Mouse (Mus musculus) thymus, postnatal 0 days (tissue): ENCODE data around the gene Trabd. TPM values are rescaled to one million over a fixed set of nuclear protein-coding genes. Genes with fewer than 3 reads are reported as not detected.

Source experiments
- DNase-seq: peaks from one replicate; pipeline ENCODE4 v3.0.0-alpha.2; 2015; ENCODE audit warnings: low spot score
- polyA plus RNA-seq: library from polyadenylated mRNA; unstranded; fragments of >200 nt; fragmentation: Nextera tagmentation; extraction: Ambion mirVana; gene quantifications from 2 replicates; pipeline ENCODE4 v1.2.1, GENCODE M21; 2015

Gene Trabd
- polyA plus RNA-seq = 40.1 and 42.2 TPM in 2 replicates

DNA sequence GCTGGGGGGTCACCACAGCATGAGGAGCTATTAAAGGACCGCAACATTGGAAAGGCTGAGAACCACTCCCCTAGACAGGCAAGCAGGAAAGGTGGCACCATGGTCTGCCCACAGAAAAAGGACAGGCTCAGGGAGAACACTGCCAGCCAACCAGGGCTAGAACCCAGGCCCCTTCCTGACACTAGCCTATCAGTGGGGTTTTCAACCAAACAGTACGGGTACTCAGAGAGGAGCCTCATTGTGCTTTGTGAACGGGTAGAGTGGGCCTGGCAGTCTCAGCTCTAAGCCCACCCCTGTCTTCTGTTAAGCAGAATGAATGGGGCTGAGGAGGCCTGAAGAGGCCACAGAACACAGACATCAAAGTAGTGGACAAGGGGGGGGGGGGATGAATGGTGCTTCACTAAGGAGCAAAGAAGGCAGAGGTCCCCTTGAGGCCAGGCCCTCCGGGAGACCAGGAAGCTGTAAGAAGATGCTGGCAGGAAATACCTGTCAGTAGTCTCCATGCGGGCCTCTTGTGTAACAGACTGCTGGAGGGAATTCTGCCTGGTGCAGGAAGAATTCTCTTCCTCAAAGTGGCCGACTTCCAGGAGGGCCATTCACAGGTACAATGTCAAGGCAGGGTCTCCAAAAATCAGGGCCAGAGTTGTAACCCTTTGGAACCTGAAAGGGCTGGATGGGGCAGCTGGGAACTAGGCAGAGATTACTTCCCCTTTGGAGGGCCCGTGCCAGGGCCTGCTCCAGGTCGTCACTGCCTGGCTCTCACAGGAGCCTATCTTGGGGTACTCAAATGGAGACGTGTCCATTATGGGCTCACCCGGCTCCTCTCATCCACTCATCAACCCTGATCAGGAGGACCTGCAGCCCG is at the start of gene Trabd:
Gene Trabd (plus strand): TSS at position 512 of the 865 bp plus-strand sequence.
- peak; percentile 17 for DNase-seq

DNA sequence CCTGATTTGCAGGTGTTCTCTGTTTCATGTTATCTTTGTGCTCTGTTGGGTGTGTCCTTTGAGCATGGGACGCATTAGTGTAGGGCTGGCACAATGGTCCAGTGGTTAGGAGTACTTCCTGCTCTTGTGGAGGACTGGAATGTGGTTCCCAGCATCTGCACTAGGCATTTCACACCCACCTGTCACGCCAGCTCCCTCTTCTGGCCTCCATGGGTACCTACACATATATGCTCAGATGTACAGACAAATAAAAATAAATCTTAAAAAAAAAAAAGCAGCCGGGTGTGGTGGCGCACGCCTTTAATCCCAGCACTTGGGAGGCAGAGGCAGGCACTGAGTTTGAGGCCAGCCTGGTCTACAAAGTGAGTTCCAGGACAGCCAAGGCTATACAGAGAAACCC is 30.5 kb upstream of the Trabd start:
- no peak for DNase-seq

DNA sequence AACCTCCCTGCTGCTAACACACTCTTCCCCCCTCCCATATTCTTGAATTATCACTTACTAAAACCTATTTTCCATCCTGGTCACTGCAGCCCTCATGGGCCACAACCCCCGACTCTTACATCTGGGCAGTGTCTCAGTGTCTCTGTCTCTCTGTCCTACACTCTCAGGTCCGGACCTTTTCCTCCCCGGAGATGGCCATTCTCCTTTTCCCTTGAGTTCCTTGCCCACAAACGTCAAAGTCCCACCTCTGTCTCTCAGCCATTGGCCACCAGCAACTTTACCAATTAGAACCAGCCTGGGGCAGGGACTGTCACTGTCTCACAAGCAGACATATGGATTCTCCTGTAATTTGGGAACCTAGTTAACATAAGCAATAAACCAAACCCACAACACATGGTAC is 28.6 kb upstream of the Trabd start:
- DNase-seq = no peak

DNA sequence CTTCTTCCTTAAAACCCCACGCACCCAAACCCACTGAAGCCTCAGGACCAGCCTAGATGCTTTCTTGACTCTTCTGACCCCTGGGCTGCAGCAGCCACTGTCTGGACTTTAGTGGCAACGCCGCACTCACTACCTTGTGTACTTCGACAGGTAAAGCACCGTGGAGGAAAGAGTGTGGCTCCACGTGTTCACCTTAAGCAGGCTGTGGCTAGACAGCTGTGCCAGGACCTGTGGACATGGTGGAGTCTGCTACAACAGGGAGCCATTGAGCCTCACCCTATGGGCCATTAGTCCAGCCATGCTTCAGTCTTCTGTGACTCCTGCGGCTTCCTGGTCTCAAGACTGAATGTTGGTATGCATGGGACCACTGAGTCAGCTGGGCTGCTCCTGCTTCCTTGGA is 20.3 kb upstream of the Trabd start:
- DNase-seq = no peak

DNA sequence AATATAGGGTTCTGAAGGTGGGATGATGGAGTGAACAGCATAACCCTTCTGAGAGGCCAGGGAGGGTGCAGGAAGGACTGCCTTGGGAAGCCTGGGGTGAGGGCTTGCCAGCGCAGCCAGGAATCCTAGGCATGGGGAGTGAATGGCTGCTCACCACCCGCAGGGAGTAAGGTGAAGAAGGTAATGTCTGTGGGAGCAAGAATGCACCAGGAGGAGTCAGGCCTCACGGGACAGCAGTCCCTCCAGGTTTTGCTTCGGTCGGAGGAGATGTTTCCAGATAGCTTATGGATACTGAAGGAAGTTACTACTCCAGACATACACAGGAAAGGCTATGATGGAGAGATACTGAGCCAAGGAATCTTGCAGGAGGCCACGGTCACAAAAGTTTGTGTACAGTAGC is 16.2 kb upstream of the Trabd start:
- no peak for DNase-seq

DNA sequence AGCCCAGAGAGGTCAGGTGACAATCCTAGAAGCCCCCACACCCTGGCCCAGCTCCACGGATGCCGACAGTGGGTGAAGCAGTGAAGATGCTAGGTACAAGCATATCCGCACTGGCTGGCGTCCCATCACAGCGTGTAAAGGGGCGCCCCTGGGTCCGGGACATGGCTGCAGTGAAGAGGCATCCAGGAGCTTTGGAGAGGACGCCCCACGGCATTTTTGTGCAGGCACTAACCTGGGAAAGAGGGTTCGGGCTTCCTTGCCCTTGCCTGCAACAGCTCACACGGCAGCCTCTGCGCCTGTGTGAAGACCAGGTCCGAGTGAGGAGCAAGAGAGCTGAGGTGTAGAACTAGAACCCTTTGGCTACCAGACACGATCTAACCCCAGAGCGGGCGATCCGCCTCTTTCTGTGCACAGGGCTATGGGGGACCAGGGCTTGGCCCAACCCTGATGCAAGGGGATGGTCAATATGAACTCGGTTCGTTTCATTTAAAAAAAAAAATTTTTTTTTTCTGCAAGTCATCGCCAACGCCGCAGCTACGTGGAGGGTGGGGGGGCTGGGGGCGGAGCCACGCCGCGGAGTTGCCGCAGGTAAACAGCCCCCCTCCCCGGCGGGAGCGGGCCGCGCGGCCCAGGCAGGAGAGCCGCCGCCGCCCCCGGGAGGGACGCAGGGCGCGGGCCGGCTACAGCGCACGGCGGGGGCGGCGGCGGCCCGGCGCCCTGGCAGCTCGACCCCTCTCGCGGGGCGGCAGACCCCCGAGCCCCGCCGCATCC is 15.6 kb upstream of the Trabd start, which contains the start of gene Panx2:
Gene Panx2 (plus strand): TSS at position 574 of the 771 bp plus-strand sequence.
- no peak for DNase-seq

DNA sequence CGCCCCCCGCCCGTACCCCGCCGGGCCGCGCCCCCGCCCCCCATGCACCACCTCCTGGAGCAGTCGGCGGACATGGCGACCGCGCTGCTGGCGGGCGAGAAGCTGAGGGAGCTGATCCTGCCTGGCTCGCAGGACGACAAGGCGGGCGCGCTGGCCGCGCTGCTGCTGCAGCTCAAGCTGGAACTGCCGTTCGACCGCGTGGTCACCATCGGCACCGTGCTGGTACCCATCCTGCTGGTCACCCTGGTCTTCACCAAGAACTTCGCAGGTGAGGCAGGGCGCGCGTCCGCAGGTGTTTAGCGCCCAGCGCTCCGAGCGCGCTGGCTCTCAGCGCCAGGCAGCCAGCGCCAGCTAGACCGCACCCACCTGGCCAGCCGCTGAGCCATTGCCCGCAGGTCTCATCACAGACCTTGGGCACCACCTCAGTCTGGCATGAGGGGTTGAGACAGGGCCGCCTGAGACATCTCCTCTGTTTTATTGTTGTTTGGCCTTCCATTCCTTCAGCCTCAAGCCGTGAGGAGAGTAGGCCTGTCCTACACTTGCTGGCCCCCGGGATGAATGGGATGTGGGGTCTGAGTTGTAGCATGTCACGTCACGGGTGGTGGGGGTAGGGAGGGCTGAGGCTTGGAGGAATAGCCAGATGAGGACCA is 14.8 kb upstream of the Trabd start:
- DNase-seq = no peak

DNA sequence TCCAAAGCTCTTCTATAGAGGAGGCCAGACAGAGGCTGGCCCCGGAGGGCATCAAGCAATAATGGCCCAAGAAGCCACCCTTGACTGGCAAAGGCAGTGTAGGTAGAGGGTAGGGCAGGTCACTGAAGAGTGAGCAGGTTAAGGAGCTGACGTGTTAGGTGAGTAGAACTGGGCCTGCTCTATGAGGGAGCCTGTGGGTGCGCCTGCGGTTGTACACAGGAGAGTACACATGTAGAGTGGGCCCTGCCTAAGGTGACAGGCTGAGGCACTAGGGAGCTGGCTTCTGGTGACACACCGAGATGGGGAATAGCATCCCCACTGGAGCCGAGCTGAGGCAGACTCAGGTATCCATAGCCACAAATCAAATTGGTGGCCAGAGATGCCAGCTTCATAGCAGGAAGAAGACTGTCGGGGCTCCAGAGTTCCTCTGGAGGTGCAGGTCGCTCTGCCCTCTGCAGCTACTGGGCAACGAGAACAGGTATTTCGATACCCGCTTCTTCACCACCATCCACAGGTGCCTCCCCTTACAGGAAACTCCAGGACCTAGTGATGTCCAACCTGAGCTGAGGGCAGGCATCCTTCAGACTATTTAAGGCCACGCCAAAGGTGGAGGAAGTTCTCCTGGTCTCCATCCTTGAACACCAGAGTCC is 14.0 kb upstream of the Trabd start:
- DNase-seq = no peak

DNA sequence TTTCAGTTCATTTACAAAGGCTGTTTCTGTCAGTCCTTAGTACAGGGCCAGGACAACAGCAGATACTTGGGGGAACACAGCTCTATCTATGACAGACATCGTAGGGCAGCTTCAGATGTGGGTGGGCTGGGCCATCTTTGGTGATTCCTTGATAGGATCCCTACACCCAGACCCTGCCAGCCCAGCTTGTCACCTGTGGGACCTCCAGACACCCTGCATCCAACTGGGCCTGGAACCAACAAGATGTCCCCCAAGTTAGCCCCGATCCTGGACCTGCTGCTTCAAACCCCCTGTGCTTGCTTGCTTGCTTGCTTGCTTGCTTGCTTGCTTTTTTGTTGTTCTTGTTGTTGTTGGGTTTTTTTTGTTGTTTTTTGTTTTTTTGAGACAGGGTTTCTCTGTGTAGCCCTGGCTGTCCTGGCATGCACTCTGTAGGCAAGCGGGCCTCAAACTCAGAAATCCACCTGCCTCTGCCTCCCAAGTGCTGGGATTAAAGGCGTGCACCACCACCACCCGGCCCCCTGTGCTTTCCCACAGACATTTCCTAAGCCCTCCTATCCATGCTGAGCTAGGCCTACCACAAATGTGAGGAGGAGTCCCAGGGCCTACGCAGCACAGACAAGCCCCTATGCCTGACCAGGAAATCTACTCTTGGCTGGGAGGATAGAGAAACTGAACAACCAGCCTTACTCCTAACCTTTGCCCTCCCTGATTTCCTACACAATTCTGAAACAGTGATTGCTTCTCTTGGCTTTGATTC is 13.0 kb upstream of the Trabd start:
- no peak for DNase-seq

DNA sequence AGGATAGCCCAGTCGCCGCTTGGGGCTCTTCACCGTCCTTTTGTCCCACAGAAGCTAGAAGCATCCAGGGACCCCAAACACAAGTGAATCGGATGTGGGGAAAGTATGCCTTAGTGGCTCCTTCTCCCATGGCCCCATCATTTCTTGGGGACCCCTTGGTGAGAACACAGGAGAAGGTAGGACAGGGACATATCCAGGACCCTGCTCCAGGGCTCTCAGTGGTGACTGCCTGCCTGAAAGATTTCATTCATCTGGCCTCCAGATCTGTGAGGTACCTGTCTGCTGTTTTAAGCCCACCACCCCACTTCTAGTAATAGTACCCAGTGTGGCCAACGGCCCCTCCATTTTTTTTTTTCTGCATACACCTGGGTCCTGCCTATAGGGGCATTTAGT is 12.4 kb upstream of the Trabd start:
- no peak for DNase-seq

DNA sequence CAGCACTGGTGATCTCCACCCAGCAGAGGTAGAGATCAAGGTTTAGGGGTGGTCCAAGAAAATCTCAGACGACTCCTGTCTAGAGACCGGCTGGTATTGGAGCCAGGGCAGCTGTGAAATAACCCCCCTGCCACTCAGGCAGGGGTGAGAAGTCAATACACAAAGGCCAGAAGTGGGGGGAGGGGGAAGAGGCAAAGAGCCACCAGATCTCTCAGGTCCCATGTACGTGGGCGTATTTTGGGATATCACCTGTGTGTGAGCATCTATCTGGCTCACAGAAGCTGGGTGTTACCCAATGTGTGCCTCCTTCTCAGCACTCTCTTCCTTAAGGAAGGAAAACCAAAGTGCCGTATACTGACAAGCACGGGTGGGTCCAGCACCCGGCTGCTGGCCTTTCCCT is 11.9 kb upstream of the Trabd start:
- DNase-seq = no peak

DNA sequence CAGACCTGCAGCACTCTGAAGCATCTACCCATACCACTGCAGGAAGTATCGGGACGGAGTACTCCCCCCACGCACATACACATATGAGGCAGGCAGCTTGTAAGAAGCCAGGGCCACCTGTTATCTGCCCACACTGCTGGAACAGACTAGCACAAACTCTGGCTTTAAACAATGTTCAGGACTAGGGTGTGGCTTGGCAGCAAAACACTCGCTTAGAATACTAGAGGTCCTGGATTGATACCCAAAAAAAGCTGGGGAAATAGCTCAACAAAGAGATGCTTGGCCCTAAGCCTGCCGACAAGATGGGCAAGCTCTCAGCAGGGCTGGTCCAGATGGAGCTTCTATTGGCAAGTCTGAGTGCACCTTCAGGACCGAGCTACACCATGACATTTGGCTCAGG is 11.4 kb upstream of the Trabd start:
- DNase-seq = no peak

DNA sequence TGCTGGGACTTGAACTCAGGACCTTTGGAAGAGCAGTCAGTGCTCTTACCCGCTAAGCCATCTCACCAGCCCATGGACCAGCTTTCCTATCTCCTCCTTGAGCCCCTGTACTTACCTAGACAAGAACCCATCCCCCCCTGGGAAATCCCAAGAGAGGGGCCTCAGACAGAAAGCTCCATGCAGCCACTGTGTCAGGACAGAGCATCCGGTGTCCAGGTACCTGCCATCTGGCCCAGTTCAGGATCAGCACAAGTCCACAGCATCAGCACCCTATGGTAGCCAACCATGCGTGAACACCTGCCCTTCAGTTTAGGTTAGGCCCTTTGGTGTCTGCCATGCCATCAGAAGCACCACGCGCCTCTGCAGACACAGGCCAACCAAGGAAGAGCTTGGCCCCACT is 10.0 kb upstream of the Trabd start:
- DNase-seq = no peak

DNA sequence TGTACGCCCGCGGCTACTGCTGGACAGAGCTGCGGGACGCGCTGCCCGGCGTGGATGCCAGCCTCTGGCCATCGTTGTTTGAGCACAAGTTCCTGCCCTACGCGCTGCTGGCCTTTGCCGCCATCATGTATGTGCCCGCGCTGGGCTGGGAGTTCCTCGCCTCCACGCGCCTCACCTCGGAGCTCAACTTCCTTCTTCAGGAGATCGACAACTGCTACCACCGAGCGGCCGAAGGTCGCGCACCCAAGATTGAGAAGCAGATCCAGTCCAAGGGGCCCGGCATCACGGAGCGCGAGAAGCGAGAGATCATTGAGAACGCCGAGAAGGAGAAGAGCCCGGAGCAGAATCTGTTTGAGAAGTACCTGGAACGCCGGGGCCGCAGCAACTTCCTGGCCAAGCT is 7.3 kb upstream of the Trabd start:
- DNase-seq = no peak

DNA sequence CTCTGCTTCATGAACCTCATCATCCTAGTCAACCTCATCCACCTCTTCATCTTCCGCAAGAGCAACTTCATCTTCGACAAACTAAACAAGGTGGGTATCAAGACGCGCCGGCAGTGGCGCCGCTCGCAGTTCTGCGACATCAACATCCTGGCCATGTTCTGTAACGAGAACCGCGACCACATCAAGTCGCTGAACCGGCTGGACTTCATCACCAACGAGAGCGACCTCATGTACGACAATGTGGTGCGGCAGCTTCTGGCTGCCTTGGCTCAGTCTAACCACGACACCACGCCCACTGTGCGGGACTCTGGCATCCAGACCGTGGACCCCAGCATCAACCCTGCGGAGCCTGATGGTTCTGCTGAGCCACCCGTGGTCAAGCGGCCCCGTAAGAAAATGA is 6.7 kb upstream of the Trabd start:
- DNase-seq = no peak

DNA sequence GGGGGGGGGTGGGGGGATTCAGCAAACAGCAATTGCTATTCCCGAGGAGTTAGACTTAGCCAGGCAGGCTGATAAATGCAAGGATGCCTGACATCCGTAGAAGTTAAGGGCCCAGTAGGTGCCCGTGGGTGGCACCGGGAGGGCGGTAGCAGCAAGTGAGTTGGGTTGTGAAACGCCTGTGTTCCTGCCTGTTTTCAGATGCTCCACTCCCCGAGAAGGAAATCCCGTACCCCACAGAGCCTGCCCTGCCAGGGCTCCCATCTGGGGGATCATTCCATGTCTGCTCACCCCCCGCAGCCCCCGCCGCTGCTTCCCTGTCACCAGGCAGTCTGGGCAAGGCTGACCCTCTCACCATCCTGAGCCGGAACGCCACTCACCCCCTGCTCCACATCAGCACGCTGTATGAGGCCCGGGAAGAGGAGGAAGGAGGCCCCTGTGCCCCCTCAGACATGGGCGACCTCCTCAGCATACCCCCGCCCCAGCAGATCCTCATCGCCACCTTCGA is 5.5 kb upstream of the Trabd start:
- DNase-seq = no peak

DNA sequence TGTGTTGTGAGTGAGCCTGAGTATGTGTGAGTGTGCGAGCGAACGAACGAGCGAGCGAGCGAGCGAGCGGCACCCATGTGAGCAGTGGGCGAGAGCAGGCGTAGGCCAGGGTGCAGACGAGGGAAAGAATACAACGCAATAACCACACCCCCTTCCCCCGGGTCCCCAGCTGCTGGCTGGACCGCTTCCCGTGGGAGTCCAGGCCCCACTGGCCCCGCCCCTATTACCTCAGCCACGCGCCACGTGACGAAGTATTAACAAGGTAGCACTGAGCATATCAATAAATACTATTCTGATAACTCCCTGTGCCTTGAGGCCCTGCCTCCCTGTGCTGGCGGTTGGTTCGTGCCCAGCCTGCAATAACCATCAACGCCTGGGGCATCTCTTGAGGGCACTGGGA is 4.3 kb upstream of the Trabd start:
- no peak for DNase-seq

DNA sequence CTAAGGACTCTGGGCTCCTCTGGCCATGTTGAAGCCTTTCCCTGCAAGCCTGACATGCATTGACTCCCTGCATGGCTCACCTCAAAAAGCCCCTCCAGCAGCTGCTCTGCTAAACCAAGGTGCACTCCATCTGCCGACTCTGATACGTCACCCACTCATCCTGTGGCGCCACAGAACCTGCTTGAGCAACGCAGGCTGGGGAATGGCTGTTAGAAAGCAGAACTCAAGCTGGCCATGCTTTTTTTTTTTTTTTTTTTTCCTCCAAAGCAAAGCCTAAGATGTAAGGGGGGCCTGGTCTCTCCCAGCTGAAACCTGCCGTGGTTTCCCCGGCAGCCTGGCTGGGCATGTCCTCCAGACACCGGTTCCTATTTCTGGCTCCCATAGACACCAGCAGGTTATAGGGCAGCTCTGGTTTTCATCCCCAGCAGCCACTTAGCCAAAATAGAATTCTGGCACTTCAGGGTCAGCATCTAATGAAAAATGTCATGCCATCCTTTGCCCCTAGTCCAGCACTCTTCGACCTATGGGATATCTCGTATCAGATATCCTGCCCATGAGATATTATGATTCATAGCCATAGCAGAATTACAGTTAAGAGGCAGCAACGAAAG is 826 bp upstream of the Trabd start:
- DNase-seq = no peak

DNA sequence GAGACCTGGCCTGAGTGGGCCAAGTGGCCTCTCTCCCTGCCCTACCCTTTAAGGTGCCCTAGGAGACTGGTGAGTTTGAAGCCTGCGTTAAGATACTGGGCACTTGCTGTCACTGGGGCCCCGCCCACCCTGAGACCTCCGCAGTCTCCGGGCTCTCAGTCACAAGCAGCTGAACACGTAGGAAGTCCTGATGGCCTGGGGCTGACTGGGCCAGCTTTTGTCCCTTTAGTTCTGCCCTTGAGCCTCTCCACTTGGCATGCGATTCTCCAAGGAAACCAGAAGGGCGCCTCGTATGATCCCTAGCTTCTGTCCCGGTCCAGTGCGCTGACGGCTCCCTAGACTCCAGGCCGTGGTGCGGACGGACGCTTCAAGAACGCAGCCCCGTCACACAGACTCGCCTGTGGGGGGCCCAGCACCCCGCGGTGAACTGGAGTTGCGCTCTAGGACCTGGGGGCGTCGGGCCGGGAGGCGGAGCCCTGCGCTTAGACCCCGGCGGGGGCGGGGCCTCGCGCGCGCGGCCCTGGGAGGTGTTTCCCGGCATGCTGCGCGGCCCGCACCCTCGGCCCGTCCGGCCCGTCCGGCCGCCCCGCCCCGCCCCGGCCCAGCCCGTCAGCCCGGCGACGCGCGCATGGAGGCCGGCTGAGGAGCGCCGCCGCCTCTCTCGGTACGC is 689 bp downstream of the Trabd start:
- peak; percentile 90 for DNase-seq
